In genomic region chr6:72097181-72097995, GRCm38 (mm10) we compare ENCODE assay signal across 1 mouse cellular context.
TF ChIP-seq lines count a peak whose summit lies in the region.

Gene St3gal5 (plus strand): TSS chr6:72097592.

TF ChIP-seq in CH12.LX, 34 proteins besides CTCF, POLR2A, EP300 and RAD21 (continued from another document):
- TF ChIP-seq SMC3 (IDR thresholded peaks at IDR 0.05; ENCODE audit: low read depth, low read length): no peak
- TF ChIP-seq MEF2A (IDR thresholded peaks at IDR 0.05; ENCODE audit: borderline replicate concordance, low read depth, low read length): no peak
- no peak for TF ChIP-seq GABPA (IDR thresholded peaks at IDR 0.05; ENCODE audit: insufficient replicate concordance, low read depth, low read length)
- TF ChIP-seq NELFE (IDR thresholded peaks at IDR 0.05; ENCODE audit: low read depth, low read length): peak; percentile 57
- TF ChIP-seq MXI1 (IDR thresholded peaks at IDR 0.05; ENCODE audit: low read depth, low read length): peak; percentile 71; the same call in 1 of the 2 replicates
- TF ChIP-seq E2F4 (IDR thresholded peaks at IDR 0.05; ENCODE audit: insufficient replicate concordance, low read depth, low read length): no peak
- no peak for TF ChIP-seq ZC3H11A (IDR thresholded peaks at IDR 0.05; ENCODE audit: low read depth, low read length)
- no peak for TF ChIP-seq POLR2AphosphoS2 (IDR thresholded peaks at IDR 0.05; ENCODE audit: low read depth, low read length)
- TF ChIP-seq JUND (conservative IDR thresholded peaks at IDR 0.05; ENCODE audit: low read depth, low read length): no peak
- TF ChIP-seq TBP (conservative IDR thresholded peaks at IDR 0.05; ENCODE audit: low read depth, low read length): no peak
- TF ChIP-seq ELF1 (IDR thresholded peaks at IDR 0.05; ENCODE audit: low read depth, low read length): no peak
- TF ChIP-seq IRF4 (IDR thresholded peaks at IDR 0.05; ENCODE audit: low read depth, low read length): 0 out of 2 replicates have a peak, but pooled peaks have one; percentile 5
- TF ChIP-seq ZNF384 (IDR thresholded peaks at IDR 0.05; ENCODE audit: low read depth, low read length): no peak
- no peak for TF ChIP-seq ZMIZ1 (IDR thresholded peaks at IDR 0.05; ENCODE audit: low read depth, low read length)
- peak; percentile 31; the same call in 1 of the 2 replicates for TF ChIP-seq NRF1 (IDR thresholded peaks at IDR 0.05; ENCODE audit: low read depth, low read length)
- TF ChIP-seq HCFC1 (IDR thresholded peaks at IDR 0.05; ENCODE audit: low read depth, low read length): no peak
- peak; percentile 65 for TF ChIP-seq USF2 (conservative IDR thresholded peaks at IDR 0.05; ENCODE audit: low read depth, low read length)
- TF ChIP-seq ZKSCAN1 (IDR thresholded peaks at IDR 0.05; ENCODE audit: borderline replicate concordance, low read depth, low read length): no peak
- no peak; the same call in 1 of the 2 replicates for TF ChIP-seq UBTF (IDR thresholded peaks at IDR 0.05; ENCODE audit: low read depth, low read length)
- 0 out of 2 replicates have a peak, but pooled peaks have one; percentile 1 for TF ChIP-seq ETS1 (conservative IDR thresholded peaks at IDR 0.05; ENCODE audit: low read depth, low read length)
- peak; percentile 93 for TF ChIP-seq BHLHE40 (IDR thresholded peaks at IDR 0.05; ENCODE audit: low read depth, low read length)
- no peak; the same call in 1 of the 2 replicates for TF ChIP-seq SIN3A (IDR thresholded peaks at IDR 0.05; ENCODE audit: low read length)
- peak; percentile 49; the same call in 1 of the 2 replicates for TF ChIP-seq TCF12 (IDR thresholded peaks at IDR 0.05; ENCODE audit: low read depth, low read length)
- peak; percentile 59; the same call in 1 of the 2 replicates for TF ChIP-seq MYC (IDR thresholded peaks at IDR 0.05; ENCODE audit: low read depth, low read length)
